Mouse (Mus musculus): ENCODE results near the gene Zfand3.
A peak's percentile ranks its signal among the peaks of the same experiment; 100 is the strongest.

The Zfand3 gene

GRCm38 (mm10) chr17:30187154-30187553 is 182.6 kb downstream of the Zfand3 start:
- DNase-seq (ENCODE audit: low read depth, low spot score) = no peak
- Histone ChIP-seq H3K36me3 (ENCODE audit: control insufficient read depth, insufficient read depth, low read length, poor library complexity, severe bottlenecking) (no peaks in the 10 kb centered on the region), H3K27me3 (ENCODE audit: control insufficient read depth, insufficient read depth, low read length, poor library complexity, severe bottlenecking) (no peaks in the 10 kb centered on the region)

GRCm38 (mm10) chr17:30187581-30187980 is 183.0 kb downstream of the Zfand3 start:
- Histone ChIP-seq H3K36me3 (ENCODE audit: control insufficient read depth, insufficient read depth, low read length, poor library complexity, severe bottlenecking) (no peaks in the 10 kb centered on the region), H3K27me3 (ENCODE audit: control insufficient read depth, insufficient read depth, low read length, poor library complexity, severe bottlenecking) (no peaks in the 10 kb centered on the region)
- no peak for DNase-seq (ENCODE audit: low read depth, low spot score)

GRCm38 (mm10) chr17:30188031-30188981 is 183.8 kb downstream of the Zfand3 start:
- no peaks in the 10 kb centered on the region for H3K27me3 ChIP-seq (ENCODE audit: control insufficient read depth, insufficient read depth, low read length, poor library complexity, severe bottlenecking)

GRCm38 (mm10) chr17:30191097-30191640 is 186.6 kb downstream of the Zfand3 start:
- H3K36me3 ChIP-seq (ENCODE audit: control insufficient read depth, insufficient read depth, low read length, poor library complexity, severe bottlenecking) = no peaks in the 10 kb centered on the region; the same call in none of the 2 replicates
- DNase-seq (ENCODE audit: low read depth, low spot score) = no peak
- no peaks in the 10 kb centered on the region for H3K27me3 ChIP-seq (ENCODE audit: control insufficient read depth, insufficient read depth, low read length, poor library complexity, severe bottlenecking)

More at GRCm38 (mm10) chr17:30188031-30188981, 183.8 kb downstream of the Zfand3 start:
- H3K36me3 ChIP-seq (ENCODE audit: control insufficient read depth, insufficient read depth, low read length, poor library complexity, severe bottlenecking) = no peaks in the 10 kb centered on the region; the same call in 1 of the 2 replicates
- no peak for DNase-seq (ENCODE audit: low read depth, low spot score)

GRCm38 (mm10) chr17:30192416-30193005 is 188.0 kb downstream of the Zfand3 start:
- H3K36me3 ChIP-seq (ENCODE audit: control insufficient read depth, insufficient read depth, low read length, poor library complexity, severe bottlenecking) = no peaks in the 10 kb centered on the region; the same call in none of the 2 replicates
- DNase-seq (ENCODE audit: low read depth, low spot score) = no peak

GRCm38 (mm10) chr17:30193615-30194014 is 189.1 kb downstream of the Zfand3 start:
- Histone ChIP-seq H3K36me3 (ENCODE audit: control insufficient read depth, insufficient read depth, low read length, poor library complexity, severe bottlenecking) (no peaks in the 10 kb centered on the region; the same call in none of the 2 replicates), H3K27me3 (ENCODE audit: control insufficient read depth, insufficient read depth, low read length, poor library complexity, severe bottlenecking) (no peaks in the 10 kb centered on the region)
- DNase-seq (ENCODE audit: low read depth, low spot score) = no peak

More at GRCm38 (mm10) chr17:30192416-30193005, 188.0 kb downstream of the Zfand3 start:
- no peaks in the 10 kb centered on the region for H3K27me3 ChIP-seq (ENCODE audit: control insufficient read depth, insufficient read depth, low read length, poor library complexity, severe bottlenecking)

GRCm38 (mm10) chr17:30194091-30194490 is 189.6 kb downstream of the Zfand3 start:
- DNase-seq (ENCODE audit: low read depth, low spot score) = no peak
- no peaks in the 10 kb centered on the region for H3K27me3 ChIP-seq (ENCODE audit: control insufficient read depth, insufficient read depth, low read length, poor library complexity, severe bottlenecking)

GRCm38 (mm10) chr17:30194629-30195445 is 190.3 kb downstream of the Zfand3 start:
- H3K27me3 ChIP-seq (ENCODE audit: control insufficient read depth, insufficient read depth, low read length, poor library complexity, severe bottlenecking) = no peaks in the 10 kb centered on the region
- no peaks in the 10 kb centered on the region; the same call in none of the 2 replicates for H3K36me3 ChIP-seq (ENCODE audit: control insufficient read depth, insufficient read depth, low read length, poor library complexity, severe bottlenecking)
- no peak for DNase-seq (ENCODE audit: low read depth, low spot score)

More at GRCm38 (mm10) chr17:30194091-30194490, 189.6 kb downstream of the Zfand3 start:
- no peaks in the 10 kb centered on the region; the same call in none of the 2 replicates for H3K36me3 ChIP-seq (ENCODE audit: control insufficient read depth, insufficient read depth, low read length, poor library complexity, severe bottlenecking)

- no peak for DNase-seq (ENCODE audit: low read depth, low spot score)
- no peaks in the 10 kb centered on the region; the same call in none of the 2 replicates for H3K36me3 ChIP-seq (ENCODE audit: control insufficient read depth, insufficient read depth, low read length, poor library complexity, severe bottlenecking)
- no peaks in the 10 kb centered on the region for H3K27me3 ChIP-seq (ENCODE audit: control insufficient read depth, insufficient read depth, low read length, poor library complexity, severe bottlenecking)
Observed at GRCm38 (mm10) chr17:30195591-30196183, 191.2 kb downstream of the Zfand3 start.

- H3K36me3 ChIP-seq (ENCODE audit: control insufficient read depth, insufficient read depth, low read length, poor library complexity, severe bottlenecking) = no peaks in the 10 kb centered on the region; the same call in none of the 2 replicates
- H3K27me3 ChIP-seq (ENCODE audit: control insufficient read depth, insufficient read depth, low read length, poor library complexity, severe bottlenecking) = no peaks in the 10 kb centered on the region
- peak; percentile 11 for DNase-seq (ENCODE audit: low read depth, low spot score)
Observed at GRCm38 (mm10) chr17:30196401-30197279, 192.1 kb downstream of the Zfand3 start.

- no peaks in the 10 kb centered on the region for H3K27me3 ChIP-seq (ENCODE audit: control insufficient read depth, insufficient read depth, low read length, poor library complexity, severe bottlenecking)
- peak; percentile 54 for DNase-seq (ENCODE audit: low read depth, low spot score)
- H3K36me3 ChIP-seq (ENCODE audit: control insufficient read depth, insufficient read depth, low read length, poor library complexity, severe bottlenecking) = no peaks in the 10 kb centered on the region; the same call in none of the 2 replicates
Observed at GRCm38 (mm10) chr17:30197280-30198030, 192.9 kb downstream of the Zfand3 start.

- Histone ChIP-seq H3K36me3 (ENCODE audit: control insufficient read depth, insufficient read depth, low read length, poor library complexity, severe bottlenecking) (no peaks in the 10 kb centered on the region; the same call in 1 of the 2 replicates), H3K27me3 (ENCODE audit: control insufficient read depth, insufficient read depth, low read length, poor library complexity, severe bottlenecking) (no peaks in the 10 kb centered on the region)
- no peak for DNase-seq (ENCODE audit: low read depth, low spot score)
Observed at GRCm38 (mm10) chr17:30198422-30198821, 193.9 kb downstream of the Zfand3 start.
